Mouse (Mus musculus): ENCODE results near the gene Hoxb4. TPM values are rescaled to one million over a fixed set of nuclear protein-coding genes. Genes with fewer than 3 reads are reported as not detected.
A peak's percentile ranks its signal among the peaks of the same experiment; 100 is the strongest.

Hoxb4 gene
- polyA plus RNA-seq, 1 experiment from 2014 or later: 3.3 TPM

DNA sequence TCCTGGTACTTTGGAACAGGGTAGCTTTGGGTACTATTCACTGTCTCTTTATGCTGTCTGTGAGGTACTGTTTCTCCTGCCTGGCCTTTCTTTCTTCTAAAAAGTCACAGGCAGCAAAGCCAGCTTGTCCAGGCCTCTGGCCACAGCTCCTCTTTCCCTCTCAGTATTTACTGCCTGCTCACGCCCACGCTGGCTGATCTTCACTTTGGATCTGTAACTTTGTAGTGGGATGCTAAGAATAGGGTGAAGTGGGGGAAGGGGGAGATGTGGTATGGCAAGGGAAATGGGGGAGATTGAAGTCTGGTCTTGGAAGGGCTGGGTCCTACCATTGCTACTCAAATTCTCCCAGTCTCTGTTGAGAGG, 15.9 kb downstream of the Hoxb4 start:
- ATAC-seq: peak; percentile 21; the same call in 1 of the 2 replicates
- peak overlapping the region; percentile 91 for H3K27ac ChIP-seq (ENCODE audit: low read depth, low read length)
- H3K4me2 ChIP-seq (ENCODE audit: low read length): peak overlapping the region; percentile 62
- H3K36me3 ChIP-seq (ENCODE audit: control insufficient read depth, insufficient read depth, low read length): no peaks in the 10 kb centered on the region
- peak overlapping the region; percentile 70 for H3K9ac ChIP-seq (ENCODE audit: low read depth, low read length)
- peaks cover 40% of the 10 kb centered on the region for H3K27me3 ChIP-seq (replicated peaks; ENCODE audit: control insufficient read depth, insufficient read depth, low read length)
- peaks cover 7% of the 10 kb centered on the region; the same call in 1 of the 2 replicates for H3K4me1 ChIP-seq (ENCODE audit: control insufficient read depth, insufficient read depth, low read depth, low read length)
- 15% methylated on average over 2 of the region's 2 CpGs for WGBS
- H3K9me3 ChIP-seq (ENCODE audit: control insufficient read depth, low read length): no peaks in the 10 kb centered on the region
- H3K4me3 ChIP-seq (ENCODE audit: low read length): peak overlapping the region; percentile 42

DNA sequence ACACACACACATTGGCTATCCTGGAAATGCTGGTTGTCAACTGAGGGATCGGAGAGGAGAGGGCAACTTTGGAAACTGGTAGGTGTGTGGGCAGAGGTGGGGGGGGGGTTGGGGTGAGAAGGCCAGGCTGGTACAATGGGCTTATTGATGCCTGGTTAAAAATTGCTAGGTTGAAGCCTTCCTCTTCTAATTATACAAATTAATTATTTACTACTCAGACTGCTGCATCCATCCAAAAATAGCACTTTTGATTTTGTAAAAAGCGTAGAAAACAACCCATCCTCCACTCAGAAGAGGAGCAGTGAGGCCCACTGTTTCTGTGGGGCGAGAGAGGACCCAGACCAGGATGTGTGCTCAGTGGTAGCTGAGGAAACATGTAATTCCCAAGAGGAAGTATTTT, 16.9 kb downstream of the Hoxb4 start:
- no peaks in the 10 kb centered on the region for H3K9me3 ChIP-seq (ENCODE audit: control insufficient read depth, low read length)
- peak overlapping the region; percentile 62 for H3K4me2 ChIP-seq (ENCODE audit: low read length)
- peaks cover 7% of the 10 kb centered on the region; the same call in 1 of the 2 replicates for H3K4me1 ChIP-seq (ENCODE audit: control insufficient read depth, insufficient read depth, low read depth, low read length)
- no peak for ATAC-seq
- H3K27me3 ChIP-seq (replicated peaks; ENCODE audit: control insufficient read depth, insufficient read depth, low read length): peaks cover 36% of the 10 kb centered on the region
- H3K27ac ChIP-seq (ENCODE audit: low read depth, low read length): peak overlapping the region; percentile 91
- H3K9ac ChIP-seq (ENCODE audit: low read depth, low read length): peak overlapping the region; percentile 70; the same call in 1 of the 2 replicates
- 32% methylated on average over 3 of the region's 3 CpGs for WGBS
- peak overlapping the region; percentile 42; the same call in 1 of the 2 replicates for H3K4me3 ChIP-seq (ENCODE audit: low read length)
- H3K36me3 ChIP-seq (ENCODE audit: control insufficient read depth, insufficient read depth, low read length): no peaks in the 10 kb centered on the region

DNA sequence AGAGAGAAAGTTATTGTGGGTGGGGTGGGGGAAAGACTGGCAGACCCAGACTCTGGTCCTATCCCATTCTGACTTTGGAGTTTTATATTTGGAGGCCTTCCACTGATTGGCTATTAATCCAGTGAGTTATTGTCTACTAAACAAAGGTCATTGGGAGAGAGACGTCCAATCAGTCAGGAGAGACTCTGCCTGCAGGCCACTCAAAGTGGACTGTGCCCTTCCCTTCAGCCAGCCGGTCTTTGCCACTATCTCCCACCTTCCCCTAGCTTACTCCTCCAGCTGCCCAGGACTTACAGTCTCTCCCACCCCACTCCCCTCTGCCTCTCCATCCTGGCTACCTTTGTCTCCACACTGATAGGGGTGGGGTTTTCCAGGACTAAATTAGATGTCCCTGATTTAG, 18.5 kb downstream of the Hoxb4 start:
- H3K27ac ChIP-seq (ENCODE audit: low read depth, low read length): peak overlapping the region; percentile 91
- H3K4me2 ChIP-seq (ENCODE audit: low read length): peak overlapping the region; percentile 62
- ATAC-seq: no peak
- H3K36me3 ChIP-seq (ENCODE audit: control insufficient read depth, insufficient read depth, low read length): no peaks in the 10 kb centered on the region
- peaks cover 32% of the 10 kb centered on the region for H3K27me3 ChIP-seq (replicated peaks; ENCODE audit: control insufficient read depth, insufficient read depth, low read length)
- H3K9ac ChIP-seq (ENCODE audit: low read depth, low read length): peak overlapping the region; percentile 47
- no peaks in the 10 kb centered on the region for H3K9me3 ChIP-seq (ENCODE audit: control insufficient read depth, low read length)
- H3K4me3 ChIP-seq (ENCODE audit: low read length): peak overlapping the region; percentile 18
- WGBS: 12% methylated on average over 2 of the region's 2 CpGs
- H3K4me1 ChIP-seq (ENCODE audit: control insufficient read depth, insufficient read depth, low read depth, low read length): peaks cover 7% of the 10 kb centered on the region; the same call in 1 of the 2 replicates

- Histone ChIP-seq H3K27me3 (replicated peaks; ENCODE audit: control insufficient read depth, insufficient read depth, low read length) (peaks cover 29% of the 10 kb centered on the region), H3K4me2 (ENCODE audit: low read length) (peak overlapping the region; percentile 62), H3K9ac (ENCODE audit: low read depth, low read length) (peak overlapping the region; percentile 47), H3K27ac (ENCODE audit: low read depth, low read length) (peak overlapping the region; percentile 91), H3K4me1 (ENCODE audit: control insufficient read depth, insufficient read depth, low read depth, low read length) (peaks cover 7% of the 10 kb centered on the region; the same call in 1 of the 2 replicates), H3K9me3 (ENCODE audit: control insufficient read depth, low read length) (no peaks in the 10 kb centered on the region), H3K36me3 (ENCODE audit: control insufficient read depth, insufficient read depth, low read length) (no peaks in the 10 kb centered on the region), H3K4me3 (ENCODE audit: low read length) (peak overlapping the region; percentile 18)
- ATAC-seq: no peak
- WGBS: 4% methylated on average over 6 of the region's 6 CpGs
Observed at GRCm38 (mm10) chr11:96337026-96337425, 19.0 kb downstream of the Hoxb4 start.

DNA sequence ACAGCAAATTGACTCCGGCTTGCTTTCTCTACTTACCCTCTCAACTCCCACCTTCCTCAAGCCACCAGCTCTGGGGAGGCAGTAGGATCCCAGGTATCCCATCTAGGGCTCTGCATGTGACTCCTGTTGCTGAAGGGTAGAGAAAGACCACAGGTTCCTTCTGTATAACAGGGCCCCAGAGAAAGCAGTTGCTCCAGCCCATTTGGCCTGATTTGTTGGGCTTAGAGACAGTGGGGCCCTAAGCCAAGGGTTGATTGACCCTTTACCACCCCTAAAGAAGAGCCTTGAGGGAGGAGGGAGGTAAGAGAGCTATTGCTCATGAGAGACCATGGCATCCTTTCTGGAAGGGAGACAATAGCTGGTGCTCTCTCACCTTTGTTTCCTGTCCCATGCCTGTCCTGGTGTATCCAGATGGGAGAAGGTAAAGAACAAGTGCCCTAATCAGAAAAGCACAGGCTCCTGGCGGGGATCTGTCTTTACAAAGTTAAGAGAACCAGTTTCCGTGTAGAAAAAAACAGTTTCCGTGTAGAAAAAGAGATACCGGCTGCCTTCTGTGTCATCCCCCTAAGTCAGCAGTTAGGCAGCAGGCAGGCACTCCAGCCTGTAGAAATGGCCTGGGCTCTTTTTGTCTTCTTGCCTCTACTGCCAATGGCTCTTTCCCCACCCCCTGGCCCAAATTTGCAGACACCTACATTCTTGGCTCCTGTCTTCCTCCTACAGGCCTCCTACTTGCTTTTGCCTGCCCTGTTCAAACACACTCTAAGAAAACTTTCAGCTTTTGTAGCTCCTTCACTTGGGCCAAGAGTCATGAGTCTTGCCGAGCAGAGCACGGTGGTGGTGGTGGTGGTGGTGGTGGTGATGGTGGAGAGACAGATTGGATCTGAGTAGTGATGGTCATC, 21.1 kb downstream of the Hoxb4 start:
- no peak for ATAC-seq
- Histone ChIP-seq H3K9ac (ENCODE audit: low read depth, low read length) (peak overlapping the region; percentile 3; the same call in 1 of the 2 replicates), H3K4me2 (ENCODE audit: low read length) (peak overlapping the region; percentile 62), H3K36me3 (ENCODE audit: control insufficient read depth, insufficient read depth, low read length) (no peaks in the 10 kb centered on the region), H3K9me3 (ENCODE audit: control insufficient read depth, low read length) (no peaks in the 10 kb centered on the region), H3K27me3 (replicated peaks; ENCODE audit: control insufficient read depth, insufficient read depth, low read length) (peaks cover 25% of the 10 kb centered on the region), H3K4me1 (ENCODE audit: control insufficient read depth, insufficient read depth, low read depth, low read length) (peaks cover 7% of the 10 kb centered on the region), H3K27ac (ENCODE audit: low read depth, low read length) (peak overlapping the region; percentile 91), H3K4me3 (ENCODE audit: low read length) (peak overlapping the region; percentile 6; the same call in 1 of the 2 replicates)
- 16% methylated on average over 7 of the region's 7 CpGs for WGBS

DNA sequence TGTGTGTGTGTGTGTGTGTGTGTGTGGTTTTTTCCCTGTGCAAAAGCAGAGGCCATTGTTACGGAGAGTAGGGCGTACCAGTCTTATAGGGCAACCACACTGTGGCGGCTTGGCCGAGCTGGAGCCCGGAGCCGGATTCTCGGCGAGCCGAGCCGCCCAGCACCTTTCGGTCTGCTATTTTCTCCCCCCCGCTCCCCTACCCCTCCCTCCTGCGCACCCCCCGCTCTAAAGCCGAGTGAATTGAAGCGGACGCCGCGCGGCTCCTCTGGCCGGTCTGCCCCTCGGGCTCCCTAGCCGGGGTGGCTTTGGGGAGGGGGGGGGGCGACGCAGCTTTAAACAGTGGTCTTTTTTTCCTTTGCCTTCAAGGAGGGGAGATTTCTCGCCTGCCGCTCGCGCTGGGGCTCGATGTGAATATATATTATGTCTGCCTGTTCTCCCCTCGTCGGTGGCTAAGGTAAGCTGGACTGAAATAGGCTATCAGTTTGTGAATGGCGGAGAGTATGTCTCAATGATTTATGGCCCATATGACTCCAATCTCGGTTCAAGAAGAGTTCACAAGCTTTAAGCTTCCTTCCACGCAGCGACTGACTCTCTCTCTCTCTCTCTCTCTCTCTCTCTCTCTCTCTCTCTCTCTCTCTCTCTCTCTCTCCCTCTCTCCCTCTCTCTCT, 22.8 kb downstream of the Hoxb4 start:
- peak overlapping the region; percentile 62 for H3K4me2 ChIP-seq (ENCODE audit: low read length)
- H3K36me3 ChIP-seq (ENCODE audit: control insufficient read depth, insufficient read depth, low read length): no peaks in the 10 kb centered on the region
- H3K27me3 ChIP-seq (replicated peaks; ENCODE audit: control insufficient read depth, insufficient read depth, low read length): peaks cover 27% of the 10 kb centered on the region
- H3K9me3 ChIP-seq (ENCODE audit: control insufficient read depth, low read length): no peaks in the 10 kb centered on the region
- peak; percentile 63 for ATAC-seq
- under 1% methylated on average over 27 of the region's 36 CpGs for WGBS
- peak overlapping the region; percentile 60 for H3K9ac ChIP-seq (ENCODE audit: low read depth, low read length)
- peak overlapping the region; percentile 41 for H3K4me3 ChIP-seq (ENCODE audit: low read length)
- H3K4me1 ChIP-seq (ENCODE audit: control insufficient read depth, insufficient read depth, low read depth, low read length): peaks cover 13% of the 10 kb centered on the region
- H3K27ac ChIP-seq (ENCODE audit: low read depth, low read length): peak overlapping the region; percentile 91

- WGBS: 1% methylated on average over 40 of the region's 40 CpGs
- peak overlapping the region; percentile 62 for H3K4me2 ChIP-seq (ENCODE audit: low read length)
- H3K9me3 ChIP-seq (ENCODE audit: control insufficient read depth, low read length): no peaks in the 10 kb centered on the region
- H3K27me3 ChIP-seq (replicated peaks; ENCODE audit: control insufficient read depth, insufficient read depth, low read length): peaks cover 28% of the 10 kb centered on the region
- peaks cover 20% of the 10 kb centered on the region for H3K4me1 ChIP-seq (ENCODE audit: control insufficient read depth, insufficient read depth, low read depth, low read length)
- no peaks in the 10 kb centered on the region for H3K36me3 ChIP-seq (ENCODE audit: control insufficient read depth, insufficient read depth, low read length)
- peak overlapping the region; percentile 65 for H3K9ac ChIP-seq (ENCODE audit: low read depth, low read length)
- H3K27ac ChIP-seq (ENCODE audit: low read depth, low read length): peak overlapping the region; percentile 91
- peak overlapping the region; percentile 41 for H3K4me3 ChIP-seq (ENCODE audit: low read length)
- no peak for ATAC-seq
Observed at GRCm38 (mm10) chr11:96341701-96342575, 23.9 kb downstream of the Hoxb4 start.

GRCm38 (mm10) chr11:96342576-96342930, 24.5 kb downstream of the Hoxb4 start:
- Histone ChIP-seq H3K4me2 (ENCODE audit: low read length) (peak overlapping the region; percentile 62), H3K4me1 (ENCODE audit: control insufficient read depth, insufficient read depth, low read depth, low read length) (peaks cover 23% of the 10 kb centered on the region), H3K4me3 (ENCODE audit: low read length) (peak overlapping the region; percentile 41), H3K9ac (ENCODE audit: low read depth, low read length) (peak overlapping the region; percentile 65), H3K27ac (ENCODE audit: low read depth, low read length) (peak overlapping the region; percentile 91), H3K36me3 (ENCODE audit: control insufficient read depth, insufficient read depth, low read length) (no peaks in the 10 kb centered on the region), H3K27me3 (replicated peaks; ENCODE audit: control insufficient read depth, insufficient read depth, low read length) (peaks cover 28% of the 10 kb centered on the region), H3K9me3 (ENCODE audit: control insufficient read depth, low read length) (no peaks in the 10 kb centered on the region)
- 1% methylated on average over 4 of the region's 4 CpGs for WGBS
- ATAC-seq: no peak
